ENCODE assay signal across 7 mouse cellular contexts in the genomic region with DNA sequence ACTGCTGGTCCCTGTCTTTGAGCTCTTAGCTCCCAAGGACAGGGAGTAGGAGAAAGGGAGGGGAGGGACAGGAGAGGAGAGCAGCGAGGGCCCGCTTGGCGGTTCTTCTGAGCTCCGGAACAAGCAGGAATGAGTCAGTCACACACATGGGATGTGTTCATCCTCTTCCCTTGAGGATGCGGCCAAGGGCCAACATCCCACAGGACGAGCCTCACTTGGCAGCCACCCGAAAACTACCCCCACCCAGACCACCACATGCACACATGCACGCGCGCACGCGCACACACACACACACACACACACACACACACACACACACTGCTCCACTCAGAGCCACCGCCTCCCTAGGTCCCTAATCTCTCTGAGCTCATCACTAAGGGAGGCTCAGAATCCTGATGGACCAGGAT.
DNase-seq lines count a peak whose midpoint lies in the region; ATAC-seq and TF ChIP-seq lines count a peak whose summit lies in the region.

No protein-coding gene starts in this region.

- peak; percentile 59; the same call in 1 of the 2 replicates for ATAC-seq in lung, embryonic 14.5 days (ENCODE audit: insufficient read depth)
- 0 out of 2 replicates have a peak, but pooled peaks have one; percentile 32 for ATAC-seq in embryonic facial prominence, embryonic 14.5 days (ENCODE audit: low read depth)
- peak; percentile 27; the same call in 1 of the 2 replicates for ATAC-seq in limb, embryonic 12.5 days (ENCODE audit: insufficient number of reproducible peaks, insufficient read depth, low FRiP score, low TSS enrichment, low read depth)

- no peak for TF ChIP-seq POLR2A in brain, embryonic 14.5 days (IDR thresholded peaks at IDR 0.05; ENCODE audit: borderline replicate concordance, extremely low read depth, insufficient read depth, insufficient read length, poor library complexity, severe bottlenecking)

- peaks cover 9% of the 10 kb centered on the region for H3K4me1 ChIP-seq in lung, embryonic 14.5 days (ENCODE audit: insufficient read depth)
- H3K4me1 ChIP-seq in embryonic facial prominence, embryonic 14.5 days (ENCODE audit: control insufficient read depth, insufficient read depth, low read length), result peaks cover 53% of the 10 kb centered on the region
- H3K4me1 ChIP-seq in limb, embryonic 12.5 days (replicated peaks), result peaks cover 76% of the 10 kb centered on the region

- WGBS in lung, embryonic 14.5 days, result 49% methylated on average over 13 of the region's 13 CpGs
- WGBS in embryonic facial prominence, embryonic 14.5 days, result 70% methylated on average over 12 of the region's 13 CpGs
- WGBS in limb, embryonic 12.5 days, result 86% methylated on average over 13 of the region's 13 CpGs

- H3K9me3 ChIP-seq in lung, embryonic 14.5 days (ENCODE audit: low read depth, low read length), result no peaks in the 10 kb centered on the region
- H3K9me3 ChIP-seq in embryonic facial prominence, embryonic 14.5 days (ENCODE audit: control insufficient read depth, low read length), result no peaks in the 10 kb centered on the region
- no peaks in the 10 kb centered on the region for H3K9me3 ChIP-seq in limb, embryonic 12.5 days

- no peak overlapping the region for H3K4me3 ChIP-seq in lung, embryonic 14.5 days (ENCODE audit: low read depth, low read length)
- no peak overlapping the region for H3K4me3 ChIP-seq in embryonic facial prominence, embryonic 14.5 days (ENCODE audit: low read depth, low read length)
- H3K4me3 ChIP-seq in limb, embryonic 12.5 days (replicated peaks), result no peak overlapping the region

- no peak overlapping the region for H3K4me2 ChIP-seq in lung, embryonic 14.5 days
- H3K4me2 ChIP-seq in embryonic facial prominence, embryonic 14.5 days (ENCODE audit: low read depth, low read length), result no peak overlapping the region
- peak overlapping the region; percentile 2; the same call in 1 of the 2 replicates for H3K4me2 ChIP-seq in limb, embryonic 12.5 days

- no peak for TF ChIP-seq CTCF in lung, embryonic 14.5 days (IDR thresholded peaks at IDR 0.05; ENCODE audit: low read depth)
- TF ChIP-seq CTCF in brain, embryonic 14.5 days (IDR thresholded peaks at IDR 0.05; ENCODE audit: borderline replicate concordance, extremely low read depth, insufficient read depth, insufficient read length), result no peak

- no peaks in the 10 kb centered on the region for H3K27me3 ChIP-seq in lung, embryonic 14.5 days (ENCODE audit: insufficient read depth, low read length)
- no peaks in the 10 kb centered on the region for H3K27me3 ChIP-seq in embryonic facial prominence, embryonic 14.5 days (replicated peaks; ENCODE audit: control insufficient read depth, insufficient read depth, low read length)
- no peaks in the 10 kb centered on the region for H3K27me3 ChIP-seq in limb, embryonic 12.5 days

- H3K27ac ChIP-seq in lung, embryonic 14.5 days (ENCODE audit: low read depth), result peak overlapping the region; percentile 26; the same call in 1 of the 2 replicates
- H3K27ac ChIP-seq in embryonic facial prominence, embryonic 14.5 days (replicated peaks; ENCODE audit: low read depth, low read length), result peak overlapping the region; percentile 64
- peak overlapping the region; percentile 79 for H3K27ac ChIP-seq in limb, embryonic 12.5 days

- no peak overlapping the region for H3K9ac ChIP-seq in lung, embryonic 14.5 days
- H3K9ac ChIP-seq in embryonic facial prominence, embryonic 14.5 days (ENCODE audit: low read depth, low read length), result no peak overlapping the region
- no peak overlapping the region; the same call in 1 of the 2 replicates for H3K9ac ChIP-seq in limb, embryonic 12.5 days (replicated peaks)

- DNase-seq in lung, embryonic 14.5 days, result peak; percentile 48
- no peak for DNase-seq in lung, adult 18-20 months
- DNase-seq in brain, embryonic 14.5 days (ENCODE audit: low read depth), result peak; percentile 43
- DNase-seq in embryonic facial prominence, embryonic 14.5 days (ENCODE audit: low spot score), result peak; percentile 65
- DNase-seq in spleen, adult 12 weeks (ENCODE audit: low spot score), result no peak
- no peak for DNase-seq in embryo, embryonic 10.5 days (ENCODE audit: low spot score)

- H3K36me3 ChIP-seq in lung, embryonic 14.5 days (ENCODE audit: insufficient read depth), result no peaks in the 10 kb centered on the region
- H3K36me3 ChIP-seq in embryonic facial prominence, embryonic 14.5 days (ENCODE audit: control insufficient read depth, insufficient read depth, low read length), result no peaks in the 10 kb centered on the region
- H3K36me3 ChIP-seq in limb, embryonic 12.5 days, result no peaks in the 10 kb centered on the region

Comparison
In these comparisons a context has a peak if more than half of its experiments do, and no peak if none do; other contexts are left out.
1. DNase-seq: peak in lung, embryonic 14.5 days (single experiment), brain, embryonic 14.5 days (single experiment) and embryonic facial prominence, embryonic 14.5 days (single experiment); none in lung, adult 18-20 months (0 of 2), spleen, adult 12 weeks (single experiment) and embryo, embryonic 10.5 days (single experiment).
2. H3K27ac ChIP-seq: peak in every context shown above with its lines; median percentile 79 in limb, embryonic 12.5 days; 64 in embryonic facial prominence, embryonic 14.5 days; 26 in lung, embryonic 14.5 days.
3. Peak in every context shown above with its lines, with median percentiles within 50 percentile points of each other: ATAC-seq.